Mouse (Mus musculus) midbrain, embryonic 16.5 days (tissue): ENCODE data around the gene Tlr9. TPM values are rescaled to one million over a fixed set of nuclear protein-coding genes. Genes with fewer than 3 reads are reported as not detected.

ENCODE experiments used
- ATAC-seq: fragments of 200-750 bp; cut with Nextera tagmentation; 2 replicates; pipeline ENCODE4 v1.8.0; 2017; ENCODE audit warnings: moderate TSS enrichment
- H3K27ac ChIP-seq: fragments of 300-500 bp; sonication (generic); 2 replicates; pipeline ENCODE4 v1.5.1; 2014; ENCODE audit warnings: mild to moderate bottlenecking, low read length, mixed read lengths
- H3K27me3 ChIP-seq: fragments of 300-500 bp; sonication (generic); 2 replicates; pipeline ENCODE4 v1.6.1; 2014; ENCODE audit warnings: low read depth, low read length, mixed read lengths; ENCODE audit not compliant: control insufficient read depth, insufficient read depth
- H3K36me3 ChIP-seq: fragments of 300-500 bp; sonication (generic); 2 replicates; pipeline ENCODE4 v1.6.1; 2014; ENCODE audit warnings: mild to moderate bottlenecking, low read length, moderate library complexity, mixed read lengths; ENCODE audit not compliant: control insufficient read depth, insufficient read depth
- H3K4me1 ChIP-seq: fragments of 300-500 bp; sonication (generic); 2 replicates; pipeline ENCODE4 v1.6.1; 2014; ENCODE audit warnings: mild to moderate bottlenecking, low read length, mixed read lengths; ENCODE audit not compliant: control insufficient read depth, insufficient read depth
- H3K4me2 ChIP-seq: fragments of 300-500 bp; sonication (generic); 2 replicates; pipeline ENCODE4 v1.6.1; 2014; ENCODE audit warnings: mild to moderate bottlenecking, low read length, mixed read lengths
- H3K4me3 ChIP-seq: fragments of 300-500 bp; sonication (generic); 2 replicates; pipeline ENCODE4 v1.5.1; 2014; ENCODE audit warnings: low read depth, mild to moderate bottlenecking, low read length, moderate library complexity, mixed read lengths
- H3K9ac ChIP-seq: fragments of 300-500 bp; sonication (generic); 2 replicates; pipeline ENCODE4 v1.6.1; 2014; ENCODE audit warnings: low read depth, low read length, mixed read lengths
- H3K9me3 ChIP-seq: fragments of 300-500 bp; sonication (generic); replicated peaks from 2 replicates; pipeline ENCODE4 v1.6.1; 2014; ENCODE audit warnings: mild to moderate bottlenecking, low read length, mixed read lengths; ENCODE audit not compliant: control insufficient read depth, poor library complexity, severe bottlenecking
- WGBS: fragments of 180-500 bp; shearing (Covaris S2); extraction: QIAGEN DNeasy Blood & Tissue Kit; methylation state at CpG from one replicate; pipeline ENCODE4 v1.1.7; 2014; 5-methylcytosine and 5-hydroxymethylcytosine counted together
- polyA plus RNA-seq: library from polyadenylated mRNA; unstranded; fragments of >200 nt; fragmentation: Nextera tagmentation; extraction: Ambion mirVana; gene quantifications from 2 replicates; pipeline ENCODE4 v1.2.1, GENCODE M21; 2015

Tlr9 gene
- polyA plus RNA-seq, 1 experiment from 2014 or later: not detected

GRCm38 (mm10) chr9:106191355-106191754 lies 31.0 kb upstream of the Tlr9 start:
- H3K4me1 ChIP-seq: peaks cover 4% of the 10 kb centered on the region; the same call in 1 of the 2 replicates
- WGBS: 96% methylated on average over 1 of the region's 1 CpGs
- no peak overlapping the region for H3K4me3 ChIP-seq
- no peak overlapping the region for H3K9ac ChIP-seq
- H3K36me3 ChIP-seq: peaks cover 49% of the 10 kb centered on the region
- H3K4me2 ChIP-seq: no peak overlapping the region
- H3K27ac ChIP-seq: no peak overlapping the region
- no peaks in the 10 kb centered on the region for H3K27me3 ChIP-seq
- ATAC-seq: no peak
- no peaks in the 10 kb centered on the region for H3K9me3 ChIP-seq

- Histone ChIP-seq H3K9me3 (no peaks in the 10 kb centered on the region), H3K4me1 (peaks cover 4% of the 10 kb centered on the region; the same call in 1 of the 2 replicates), H3K4me3 (no peak overlapping the region), H3K9ac (no peak overlapping the region), H3K36me3 (peaks cover 43% of the 10 kb centered on the region), H3K4me2 (no peak overlapping the region), H3K27ac (no peak overlapping the region), H3K27me3 (no peaks in the 10 kb centered on the region)
- WGBS: 93% methylated on average over 8 of the region's 8 CpGs
- no peak for ATAC-seq
Measured at GRCm38 (mm10) chr9:106192024-106192423, 30.4 kb upstream of the Tlr9 start.

GRCm38 (mm10) chr9:106192998-106193397 lies 29.4 kb upstream of the Tlr9 start:
- H3K36me3 ChIP-seq: peaks cover 33% of the 10 kb centered on the region
- ATAC-seq: no peak
- WGBS: 96% methylated on average over 1 of the region's 1 CpGs

GRCm38 (mm10) chr9:106193930-106194807 lies 28.2 kb upstream of the Tlr9 start:
- 93% methylated on average over 8 of the region's 8 CpGs for WGBS
- Histone ChIP-seq H3K36me3 (peaks cover 21% of the 10 kb centered on the region), H3K9ac (no peak overlapping the region), H3K27me3 (no peaks in the 10 kb centered on the region), H3K9me3 (no peaks in the 10 kb centered on the region), H3K4me1 (peaks cover 9% of the 10 kb centered on the region), H3K4me2 (no peak overlapping the region), H3K4me3 (no peak overlapping the region), H3K27ac (no peak overlapping the region)
- ATAC-seq: no peak

More at GRCm38 (mm10) chr9:106192998-106193397, 29.4 kb upstream of the Tlr9 start:
- H3K9me3 ChIP-seq: no peaks in the 10 kb centered on the region
- H3K27ac ChIP-seq: no peak overlapping the region
- peaks cover 4% of the 10 kb centered on the region; the same call in 1 of the 2 replicates for H3K4me1 ChIP-seq
- H3K27me3 ChIP-seq: no peaks in the 10 kb centered on the region
- H3K4me2 ChIP-seq: no peak overlapping the region
- no peak overlapping the region for H3K4me3 ChIP-seq
- H3K9ac ChIP-seq: no peak overlapping the region

GRCm38 (mm10) chr9:106195693-106196092 lies 26.7 kb upstream of the Tlr9 start:
- 67% methylated on average over 8 of the region's 8 CpGs for WGBS
- Histone ChIP-seq H3K4me3 (no peak overlapping the region), H3K9ac (no peak overlapping the region), H3K4me1 (peaks cover 9% of the 10 kb centered on the region), H3K27me3 (no peaks in the 10 kb centered on the region), H3K36me3 (peaks cover 12% of the 10 kb centered on the region), H3K9me3 (no peaks in the 10 kb centered on the region), H3K4me2 (no peak overlapping the region), H3K27ac (peak overlapping the region; percentile 60)
- ATAC-seq: no peak; the same call in 1 of the 2 replicates

- Histone ChIP-seq H3K27me3 (no peaks in the 10 kb centered on the region), H3K27ac (no peak overlapping the region)
- 93% methylated on average over 3 of the region's 3 CpGs for WGBS
Measured at GRCm38 (mm10) chr9:106197081-106197713, 25.2 kb upstream of the Tlr9 start.

GRCm38 (mm10) chr9:106197732-106198131 lies 24.7 kb upstream of the Tlr9 start:
- H3K27ac ChIP-seq: no peak overlapping the region
- no peaks in the 10 kb centered on the region for H3K9me3 ChIP-seq
- H3K27me3 ChIP-seq: no peaks in the 10 kb centered on the region
- H3K4me2 ChIP-seq: no peak overlapping the region
- H3K36me3 ChIP-seq: no peaks in the 10 kb centered on the region
- H3K4me3 ChIP-seq: no peak overlapping the region
- 95% methylated on average over 9 of the region's 9 CpGs for WGBS
- H3K9ac ChIP-seq: no peak overlapping the region
- H3K4me1 ChIP-seq: peaks cover 9% of the 10 kb centered on the region
- no peak for ATAC-seq

More at GRCm38 (mm10) chr9:106197081-106197713, 25.2 kb upstream of the Tlr9 start:
- ATAC-seq: no peak
- H3K4me1 ChIP-seq: peaks cover 9% of the 10 kb centered on the region
- no peak overlapping the region for H3K4me3 ChIP-seq
- no peak overlapping the region for H3K9ac ChIP-seq
- H3K4me2 ChIP-seq: no peak overlapping the region
- H3K36me3 ChIP-seq: no peaks in the 10 kb centered on the region
- H3K9me3 ChIP-seq: no peaks in the 10 kb centered on the region

- peak overlapping the region; percentile 77 for H3K4me2 ChIP-seq
- H3K9me3 ChIP-seq: no peaks in the 10 kb centered on the region
- no peak overlapping the region for H3K27ac ChIP-seq
- H3K27me3 ChIP-seq: no peaks in the 10 kb centered on the region
- no peaks in the 10 kb centered on the region for H3K36me3 ChIP-seq
- H3K4me3 ChIP-seq: peak overlapping the region; percentile 55
- WGBS: under 1% methylated on average over 44 of the region's 51 CpGs
- no peak for ATAC-seq
- peaks cover 15% of the 10 kb centered on the region for H3K4me1 ChIP-seq
- H3K9ac ChIP-seq: peak overlapping the region; percentile 72
Measured at GRCm38 (mm10) chr9:106198962-106199458, 23.4 kb upstream of the Tlr9 start.
